Mouse (Mus musculus): Measurements from ENCODE around the gene Tspan3. TPM values are rescaled to one million over a fixed set of nuclear protein-coding genes. Genes with fewer than 3 reads are reported as not detected.

Tspan3 gene
- polyA plus RNA-seq, 1 experiment from 2014 or later = 371 TPM

DNA sequence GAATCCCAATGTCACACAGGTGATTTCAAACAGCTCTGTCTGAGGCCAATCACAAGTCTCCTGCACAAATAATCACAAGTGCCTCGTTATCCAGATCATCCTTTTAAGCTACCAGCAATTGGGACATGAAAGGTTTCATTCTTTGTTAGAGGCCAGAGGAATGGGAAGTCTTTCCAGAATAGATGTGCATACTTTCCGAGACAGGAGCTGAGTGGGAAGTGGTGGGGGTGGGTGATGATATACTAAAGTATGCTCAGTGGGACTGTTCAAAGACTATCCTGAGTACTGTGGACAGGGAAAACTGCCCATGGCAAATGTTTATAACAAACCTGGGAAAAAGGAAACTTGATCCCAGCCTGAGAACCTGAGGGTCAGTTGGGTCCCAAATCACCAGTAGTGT is 5.8 kb downstream of the Tspan3 start:
- ChIA-PET CTCF (no interaction called here), POLR2A (interaction anchor here (0.6 to 1.2 kb wide), 3 partner anchors 18 to 90 kb away, joined by 3 to 4 read pairs (median 3); no protein-coding TSS in a partner anchor)
- DNase-seq (ENCODE audit: low read depth, low spot score) (no peak), ATAC-seq (no peak)
- TF ChIP-seq CTCF (IDR thresholded peaks at IDR 0.05) = no peak
- in situ Hi-C loops (cut with MboI; ENCODE audit: low pct_unique_long_range_greater_than_20kb) = no loop called here
- no peaks in the 10 kb centered on the region for H3K27me3 ChIP-seq

DNA sequence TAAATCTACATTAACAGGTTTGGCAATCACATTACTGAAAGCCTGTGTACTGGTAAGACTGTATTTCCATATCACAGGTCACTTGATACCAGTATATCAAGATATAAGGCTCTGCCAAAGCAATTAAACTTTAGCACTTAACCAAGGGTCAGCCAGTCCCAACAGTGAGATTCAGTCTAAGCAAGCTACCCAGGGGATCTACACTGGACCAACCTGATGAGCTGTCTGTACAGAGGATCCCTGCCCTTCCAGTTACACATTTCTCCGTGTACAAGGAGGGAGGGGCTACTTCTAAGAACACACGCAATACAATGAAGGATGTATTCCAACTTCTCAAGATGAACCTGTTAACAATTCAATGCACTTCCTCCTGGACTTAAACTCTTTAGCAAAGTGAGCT is 7.2 kb downstream of the Tspan3 start:
- DNase-seq (ENCODE audit: low read depth, low spot score) = no peak
- TF ChIP-seq CTCF (IDR thresholded peaks at IDR 0.05) = no peak
- ChIA-PET POLR2A (interaction anchor here (1.2 kb wide), 1 partner anchor 44 kb away, joined by 3 read pairs; no protein-coding TSS in a partner anchor), CTCF (no interaction called here)
- no peaks in the 10 kb centered on the region for H3K27me3 ChIP-seq
- ATAC-seq = no peak
- in situ Hi-C loops (cut with MboI; ENCODE audit: low pct_unique_long_range_greater_than_20kb) = no loop called here

DNA sequence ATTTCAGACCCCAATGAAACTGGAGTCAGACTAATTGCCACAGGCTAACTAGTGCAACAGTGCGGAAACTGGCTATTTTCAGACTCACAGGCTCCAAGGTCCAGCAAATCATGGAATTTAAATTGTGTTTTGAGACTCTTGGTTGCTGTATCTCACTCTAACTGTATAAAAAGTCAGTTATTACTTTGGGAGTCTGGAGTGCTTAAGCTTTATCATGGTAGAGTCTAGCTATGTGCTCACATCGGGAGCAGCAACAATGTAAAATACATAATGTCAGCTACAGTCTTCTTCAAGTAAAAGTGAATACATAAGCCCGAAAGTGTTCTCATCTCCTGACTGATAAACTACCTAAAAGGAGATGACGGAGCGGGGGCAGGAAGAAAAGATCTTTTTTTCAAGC is 10.7 kb downstream of the Tspan3 start:
- in situ Hi-C loops (cut with MboI; ENCODE audit: low pct_unique_long_range_greater_than_20kb) = no loop called here
- TF ChIP-seq CTCF (IDR thresholded peaks at IDR 0.05) = no peak
- no peaks in the 10 kb centered on the region for H3K27me3 ChIP-seq
- POLR2A ChIA-PET = interaction anchor here (0.6 kb wide), 1 partner anchor 205 kb away, joined by 3 read pairs; no protein-coding TSS in a partner anchor
- CTCF ChIA-PET = no interaction called here
- DNase-seq (ENCODE audit: low read depth, low spot score) = no peak
- ATAC-seq = no peak

DNA sequence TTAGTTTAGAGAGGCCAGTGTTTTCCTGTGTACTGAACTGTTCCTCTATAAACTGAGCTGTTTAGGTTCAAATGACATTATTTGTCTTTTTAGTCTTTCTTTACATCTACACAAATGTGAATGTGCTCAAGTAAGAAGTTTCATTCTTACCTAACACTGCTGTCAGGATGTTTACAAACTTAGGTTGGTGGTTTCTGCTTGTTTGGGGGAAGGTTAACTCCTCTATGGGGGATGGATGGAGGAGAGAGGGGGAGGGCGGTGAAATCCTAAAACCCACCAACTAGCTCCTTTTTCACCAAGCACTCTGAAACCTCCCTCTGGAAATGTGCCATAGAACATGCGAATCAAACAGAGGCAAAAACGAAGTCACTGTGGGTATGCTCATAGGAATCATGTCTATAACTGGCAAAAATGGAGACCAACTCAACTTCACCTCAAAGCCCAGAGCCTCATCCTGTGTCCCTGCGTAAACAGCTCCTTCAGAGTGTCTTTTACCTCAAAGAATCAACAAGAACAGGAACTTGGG is 12.7 kb downstream of the Tspan3 start:
- ChIA-PET CTCF (interaction anchor here (1.3 to 1.4 kb wide), 2 partner anchors 11 to 33 kb away, joined by 4 to 7 read pairs; no protein-coding TSS in a partner anchor), POLR2A (no interaction called here)
- no peak for DNase-seq (ENCODE audit: low read depth, low spot score)
- no peaks in the 10 kb centered on the region for H3K27me3 ChIP-seq
- no peak for ATAC-seq
- in situ Hi-C loops (cut with MboI; ENCODE audit: low pct_unique_long_range_greater_than_20kb) = no loop called here
- no peak for TF ChIP-seq CTCF (IDR thresholded peaks at IDR 0.05)

DNA sequence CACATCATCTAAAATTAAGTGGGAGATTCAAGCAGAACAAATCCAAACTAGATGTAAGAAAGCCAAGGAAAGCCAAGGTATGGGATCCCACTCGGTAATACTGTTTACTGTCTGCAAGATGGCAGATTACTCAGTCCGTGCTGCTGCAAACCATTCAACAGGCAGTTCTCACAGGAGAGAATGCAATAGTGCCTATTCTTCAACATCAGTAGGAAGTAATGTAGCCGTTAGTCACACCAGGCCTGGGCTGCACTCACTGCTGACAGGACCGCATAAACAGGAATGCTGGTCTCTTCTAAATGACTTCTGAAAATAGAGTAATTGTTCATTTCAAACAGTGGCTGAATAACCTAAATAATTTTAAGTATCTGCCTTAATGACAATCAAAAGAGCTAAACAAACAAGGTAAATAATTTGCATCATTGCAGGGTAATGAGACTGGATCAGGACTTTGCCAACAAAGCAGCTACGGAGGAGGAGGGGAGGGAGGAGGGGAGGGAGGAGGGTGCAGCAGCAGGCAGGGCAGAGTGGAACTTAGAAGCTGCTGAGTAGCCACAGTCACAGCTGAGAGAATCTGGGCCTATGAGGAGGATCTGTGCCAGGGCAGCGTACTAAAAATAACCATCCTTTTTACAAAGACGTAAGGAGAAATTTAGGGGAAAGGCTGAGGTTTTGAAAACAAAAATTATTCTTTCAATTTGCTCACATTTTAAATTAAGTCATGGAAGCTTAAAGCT is 13.4 kb downstream of the Tspan3 start:
- CTCF ChIA-PET = interaction anchor here (1.3 to 1.4 kb wide), 2 partner anchors 12 to 32 kb away, joined by 4 to 7 read pairs; no protein-coding TSS in a partner anchor
- POLR2A ChIA-PET = no interaction called here
- TF ChIP-seq CTCF (IDR thresholded peaks at IDR 0.05) = no peak
- H3K27me3 ChIP-seq = no peaks in the 10 kb centered on the region
- peak; percentile 26 for ATAC-seq
- in situ Hi-C loops (cut with MboI; ENCODE audit: low pct_unique_long_range_greater_than_20kb) = no loop called here
- peak; percentile 60 for DNase-seq (ENCODE audit: low read depth, low spot score)

DNA sequence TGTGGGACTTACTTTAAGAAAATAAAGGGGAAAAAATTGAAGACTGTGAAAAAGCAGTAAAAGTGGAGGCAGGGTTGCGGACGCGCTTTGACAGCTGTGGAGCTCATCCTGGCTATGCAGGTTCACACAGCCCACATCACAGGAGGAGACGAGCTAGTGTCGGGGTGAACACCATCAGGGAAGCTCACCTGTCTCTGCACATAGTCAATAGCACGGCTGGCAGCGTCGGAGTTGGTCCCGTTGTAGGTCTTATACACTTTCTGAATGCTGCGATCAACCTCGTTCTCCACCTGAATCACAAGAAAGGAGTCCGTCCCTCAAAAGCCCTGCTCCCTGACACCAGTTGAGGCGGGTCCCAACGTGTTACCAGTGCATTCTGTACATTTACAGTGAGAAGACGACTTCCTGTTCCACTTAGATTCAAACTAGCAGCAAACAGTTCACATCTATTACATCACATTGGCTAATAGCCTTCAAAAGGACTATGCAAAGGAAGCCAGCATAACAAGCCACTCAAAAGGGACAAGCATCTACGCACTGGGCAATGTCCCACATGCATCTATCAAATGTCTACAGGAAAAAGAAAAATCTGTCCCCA is 18.9 kb downstream of the Tspan3 start:
- CTCF ChIA-PET = no interaction called here
- TF ChIP-seq CTCF (IDR thresholded peaks at IDR 0.05) = no peak
- POLR2A ChIA-PET = no interaction called here

DNA sequence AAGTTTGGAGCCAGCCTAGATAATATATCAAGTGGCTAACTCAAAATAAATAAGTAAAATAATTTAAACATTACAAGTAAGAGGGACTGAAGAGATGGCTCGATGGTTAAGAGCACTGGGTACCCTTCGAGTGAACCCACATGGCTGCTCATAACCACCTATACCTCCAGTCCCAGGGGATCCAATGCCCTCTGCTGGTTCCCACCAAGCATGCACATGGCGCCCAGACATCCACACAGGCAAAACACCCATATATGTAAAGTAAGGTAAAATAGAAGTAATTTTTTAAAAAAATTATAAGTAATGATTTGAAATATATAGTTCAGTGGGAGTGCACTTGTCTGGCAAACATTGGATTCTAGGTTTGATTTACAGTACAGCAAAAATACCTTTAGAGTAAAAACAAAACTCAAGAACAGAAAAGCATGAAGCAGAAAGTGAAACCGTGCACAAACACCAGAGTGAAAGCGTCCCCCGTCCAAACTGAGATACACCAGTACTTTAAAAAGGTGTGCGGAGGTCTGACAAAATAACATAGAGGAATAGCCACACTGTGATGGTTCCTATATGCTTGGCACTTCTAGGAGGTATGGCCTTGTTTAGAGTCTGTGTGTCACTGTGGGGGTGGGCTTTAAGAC is 20.8 kb downstream of the Tspan3 start:
- CTCF ChIA-PET = no interaction called here
- H3K27me3 ChIP-seq = no peaks in the 10 kb centered on the region
- in situ Hi-C loops (cut with MboI; ENCODE audit: low pct_unique_long_range_greater_than_20kb) = no loop called here
- POLR2A ChIA-PET = no interaction called here
- no peak for DNase-seq (ENCODE audit: low read depth, low spot score)
- ATAC-seq = no peak
- peak; percentile 11 for TF ChIP-seq CTCF (IDR thresholded peaks at IDR 0.05)

More for the DNA sequence above, 18.9 kb downstream of the Tspan3 start:
- DNase-seq (ENCODE audit: low read depth, low spot score) (no peak), ATAC-seq (no peak)
- H3K27me3 ChIP-seq = no peaks in the 10 kb centered on the region
- in situ Hi-C loops (cut with MboI; ENCODE audit: low pct_unique_long_range_greater_than_20kb) = no loop called here

DNA sequence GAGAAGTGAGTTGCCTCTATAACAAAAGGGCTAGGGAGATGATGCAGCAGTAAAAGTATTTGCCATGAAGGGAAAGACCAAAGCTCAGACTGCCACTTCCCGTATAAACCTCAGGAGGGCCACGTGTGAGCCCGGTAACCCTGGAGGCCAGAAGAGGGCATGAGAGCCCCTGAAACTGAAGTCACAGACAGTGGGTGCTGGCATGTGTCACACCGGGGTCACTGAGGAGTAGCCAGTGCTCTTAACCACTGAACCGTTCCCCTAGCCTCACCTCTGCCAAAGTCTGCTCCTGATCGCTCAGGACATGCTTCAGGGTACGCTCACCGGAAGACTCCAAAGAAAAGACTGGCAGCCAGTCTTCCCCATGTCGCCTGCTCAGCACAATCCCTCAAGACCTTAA is 23.5 kb downstream of the Tspan3 start:
- ATAC-seq (peak; percentile 57), DNase-seq (ENCODE audit: low read depth, low spot score) (no peak)
- in situ Hi-C loops (cut with MboI; ENCODE audit: low pct_unique_long_range_greater_than_20kb) = no loop called here
- POLR2A ChIA-PET = interaction anchor here (1.1 kb wide), 1 partner anchor 18 kb away, joined by 3 read pairs; no protein-coding TSS in a partner anchor
- CTCF ChIA-PET = interaction anchor here (2.4 to 2.9 kb wide), 2 partner anchors 21 to 71 kb away, joined by 5 to 14 read pairs; no protein-coding TSS in a partner anchor
- TF ChIP-seq CTCF (IDR thresholded peaks at IDR 0.05) = peak; percentile 67
- H3K27me3 ChIP-seq = no peaks in the 10 kb centered on the region

DNA sequence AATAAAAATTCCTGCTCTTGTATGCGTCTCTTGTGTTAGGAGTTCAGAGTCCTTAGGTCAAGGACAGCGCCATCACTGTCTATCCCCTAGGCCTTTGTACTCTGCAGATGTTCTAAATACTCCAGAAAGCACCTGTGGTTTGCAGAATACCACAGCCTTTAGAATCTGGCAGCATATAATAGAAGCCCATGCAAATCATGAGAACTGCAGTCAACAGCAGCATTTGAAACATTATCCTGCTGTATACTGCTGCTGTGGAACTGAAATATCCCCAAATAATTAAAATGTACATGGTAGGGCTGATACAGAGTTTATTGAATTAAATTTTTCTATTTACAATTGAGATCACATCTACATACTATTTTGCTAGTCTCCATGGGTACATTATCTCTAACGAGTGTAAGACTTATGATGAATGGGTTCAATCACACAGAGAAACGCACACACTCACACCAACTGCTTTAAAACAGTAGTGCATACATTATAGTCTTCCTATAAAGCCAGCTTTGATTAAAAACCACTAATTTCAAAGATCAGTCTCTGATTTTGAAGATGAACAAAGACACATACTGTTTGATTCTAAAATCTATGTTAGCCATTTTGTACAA is 29.6 kb downstream of the Tspan3 start:
- H3K27me3 ChIP-seq = no peaks in the 10 kb centered on the region
- ChIA-PET POLR2A (no interaction called here), CTCF (interaction anchor here (1.0 kb wide), 2 partner anchors 15 to 95 kb away, joined by 3 to 4 read pairs; no protein-coding TSS in a partner anchor)
- DNase-seq (ENCODE audit: low read depth, low spot score) (no peak), ATAC-seq (no peak)
- TF ChIP-seq CTCF (IDR thresholded peaks at IDR 0.05) = no peak
- in situ Hi-C loops (cut with MboI; ENCODE audit: low pct_unique_long_range_greater_than_20kb) = no loop called here

DNA sequence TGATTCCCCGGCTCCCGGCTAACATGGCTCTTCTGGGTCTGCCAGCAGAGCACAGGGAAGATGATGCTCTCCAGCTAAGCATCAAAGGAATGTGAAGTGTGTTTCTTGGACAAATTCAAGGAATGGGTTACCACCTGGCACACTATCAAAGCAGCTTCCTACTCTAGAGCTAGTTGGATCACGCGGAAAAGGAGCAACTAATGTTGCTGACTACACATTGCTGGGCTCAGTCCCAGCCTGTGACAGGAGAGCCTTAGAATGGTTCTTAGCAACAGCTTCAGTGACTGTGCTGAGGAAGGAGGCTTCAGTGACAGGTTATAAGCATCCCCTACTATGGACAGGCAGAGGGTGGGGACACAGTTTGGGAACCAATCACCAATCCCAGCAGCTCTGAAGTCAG is 30.7 kb downstream of the Tspan3 start:
- no peak for TF ChIP-seq CTCF (IDR thresholded peaks at IDR 0.05)
- no peaks in the 10 kb centered on the region for H3K27me3 ChIP-seq
- in situ Hi-C loops (cut with MboI; ENCODE audit: low pct_unique_long_range_greater_than_20kb) = no loop called here
- POLR2A ChIA-PET = no interaction called here
- ATAC-seq (no peak), DNase-seq (ENCODE audit: low read depth, low spot score) (no peak)
- CTCF ChIA-PET = interaction anchor here (1.8 kb wide), 1 partner anchor 13 kb away, joined by 6 read pairs; no protein-coding TSS in a partner anchor

All from Patski (cell line).